Mouse (Mus musculus) myocyte (in vitro differentiated cells): ENCODE results near the gene Lamc2.

Experiments
- CEBPB ChIP-seq: IDR thresholded peaks from 2 replicates; pipeline ENCODE4 v1.6.1; 2011; ENCODE audit warnings: mild to moderate bottlenecking, moderate library complexity; ENCODE audit not compliant: poor library complexity, insufficient read depth, severe bottlenecking
- MAX ChIP-seq: IDR thresholded peaks from one replicate; pipeline ENCODE4 v1.6.1; 2011; ENCODE audit warnings: low read depth, mild to moderate bottlenecking, control low read depth
- MYOD1 ChIP-seq, 3 experiments: IDR thresholded peaks; one replicate each; pipeline ENCODE4 v1.6.1; 2011; ENCODE audit warnings: control low read depth in 2 of 3, low read depth in 2 of 3, mild to moderate bottlenecking in 2 of 3, moderate library complexity in 1 of 3; ENCODE audit not compliant: insufficient read length in 2 of 3, control insufficient read depth in 1 of 3
- MYOG ChIP-seq, 3 experiments: IDR thresholded peaks; one replicate each; pipeline ENCODE4 v1.6.1; 2011; ENCODE audit warnings: control low read depth in 2 of 3, low read depth in 2 of 3, mild to moderate bottlenecking in 2 of 3; ENCODE audit not compliant: insufficient read length in 2 of 3, control insufficient read depth in 1 of 3, insufficient read depth in 1 of 3
- POLR2A ChIP-seq: IDR thresholded peaks from one replicate; pipeline ENCODE4 v1.6.1; 2011; ENCODE audit warnings: low read depth, mild to moderate bottlenecking, control low read depth, moderate library complexity; ENCODE audit not compliant: insufficient read length
- POLR2AphosphoS2 ChIP-seq: IDR thresholded peaks from one replicate; pipeline ENCODE4 v1.6.1; 2011; ENCODE audit warnings: low read depth, control low read depth; ENCODE audit not compliant: insufficient read length
- REST ChIP-seq: IDR thresholded peaks from one replicate; pipeline ENCODE4 v1.6.1; 2011; ENCODE audit warnings: mild to moderate bottlenecking, control low read depth, moderate library complexity; ENCODE audit not compliant: insufficient read depth, insufficient read length
- SRF ChIP-seq: IDR thresholded peaks from one replicate; pipeline ENCODE4 v1.6.1; 2011; ENCODE audit warnings: low read depth; ENCODE audit not compliant: control insufficient read depth, insufficient read length
- TCF12 ChIP-seq: IDR thresholded peaks from one replicate; pipeline ENCODE4 v1.6.1; 2011; ENCODE audit warnings: mild to moderate bottlenecking, control low read depth; ENCODE audit not compliant: poor library complexity, insufficient read depth, severe bottlenecking
- TCF3 ChIP-seq: IDR thresholded peaks from one replicate; pipeline ENCODE4 v1.6.1; 2011; ENCODE audit warnings: low read depth, control low read depth; ENCODE audit not compliant: insufficient read length
- USF1 ChIP-seq: IDR thresholded peaks from one replicate; pipeline ENCODE4 v1.6.1; 2011; ENCODE audit warnings: low read depth, mild to moderate bottlenecking, control low read depth, moderate library complexity

- TF ChIP-seq POLR2A (no peak), USF1 (no peak), MYOG (IDR thresholded peaks at IDR 0.05; ENCODE audit: control insufficient read depth in 1 of 3, insufficient read depth in 1 of 3, insufficient read length in 2 of 3, low read depth in 2 of 3) (no peak), MAX (no peak), POLR2AphosphoS2 (no peak), CEBPB (no peak), TCF12 (no peak), MYOD1 (IDR thresholded peaks at IDR 0.05; ENCODE audit: control insufficient read depth in 1 of 3, insufficient read length in 2 of 3, low read depth in 2 of 3) (no peak), TCF3 (no peak), REST (no peak), SRF (no peak)
These were observed 49.3 kb upstream of the Lamc2 start for GRCm38 (mm10) chr1:153235576-153235975.
